Comparison of ENCODE assay signal across 8 mouse cellular contexts in the genomic region with DNA sequence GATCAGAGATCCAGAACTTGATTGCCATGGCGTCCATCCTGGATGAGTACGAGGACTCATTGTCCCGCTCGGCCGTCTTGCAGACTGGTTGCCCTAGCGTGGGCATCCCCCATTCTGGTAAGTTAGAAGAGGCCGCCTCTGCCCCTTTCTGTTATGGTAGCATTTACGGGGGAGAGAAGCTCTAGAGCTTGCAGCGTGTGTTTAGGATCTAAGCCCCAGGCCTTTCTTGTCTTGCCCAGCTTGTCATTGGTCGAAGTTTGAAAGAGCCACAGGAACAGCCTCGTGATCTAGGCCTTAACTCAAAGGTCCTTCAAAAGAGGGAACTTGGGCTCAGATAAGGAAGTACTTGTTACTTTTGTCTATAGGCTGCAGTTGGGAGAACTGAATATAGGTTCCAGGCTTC. TPM values are rescaled to one million over a fixed set of nuclear protein-coding genes. Genes with fewer than 3 reads are reported as not detected.
DNase-seq lines count a peak whose midpoint lies in the region; ATAC-seq and TF ChIP-seq lines count a peak whose summit lies in the region.

No protein-coding gene starts in this region.

- TF ChIP-seq POLR2A in bone marrow macrophage, adult 2 months (IDR thresholded peaks at IDR 0.05; ENCODE audit: borderline replicate concordance, low read depth, low read length) = no peak

- H3K4me2 ChIP-seq in kidney, embryonic 14.5 days (replicated peaks; ENCODE audit: low read depth, low read length) = peak overlapping the region; percentile 83
- peak overlapping the region; percentile 92 for H3K4me2 ChIP-seq in heart, embryonic 14.5 days (ENCODE audit: low read length)
- peak overlapping the region; percentile 91 for H3K4me2 ChIP-seq in liver, postnatal 0 days (ENCODE audit: low read depth, low read length)

- H3K36me3 ChIP-seq in kidney, embryonic 14.5 days (ENCODE audit: control insufficient read depth, insufficient read depth, low read length) = peaks cover 38% of the 10 kb centered on the region
- peaks cover 41% of the 10 kb centered on the region for H3K36me3 ChIP-seq in heart, embryonic 14.5 days (ENCODE audit: control insufficient read depth, insufficient read depth, low read length)
- H3K36me3 ChIP-seq in liver, postnatal 0 days (replicated peaks; ENCODE audit: insufficient read depth, low read length) = peaks cover 32% of the 10 kb centered on the region

- peak overlapping the region; percentile 88 for H3K4me3 ChIP-seq in kidney, embryonic 14.5 days (ENCODE audit: low read length)
- peak overlapping the region; percentile 79 for H3K4me3 ChIP-seq in bone marrow macrophage, adult 2 months (ENCODE audit: insufficient read depth, low read length)
- H3K4me3 ChIP-seq in heart, embryonic 14.5 days (ENCODE audit: control insufficient read depth in 1 of 2, insufficient read depth in 1 of 2, low read depth in 1 of 2, low read length in 2 of 2) = peak overlapping the region; percentile 56 to 67
- peak overlapping the region; percentile 74 for H3K4me3 ChIP-seq in liver, postnatal 0 days (ENCODE audit: low read depth, low read length)

- TF ChIP-seq EP300 in liver, postnatal 0 days (IDR thresholded peaks at IDR 0.05; ENCODE audit: low read depth) = no peak

- ATAC-seq in kidney, embryonic 14.5 days (ENCODE audit: low FRiP score, low TSS enrichment) = 0 out of 2 replicates have a peak, but pooled peaks have one; percentile 14
- 0 out of 2 replicates have a peak, but pooled peaks have one; percentile 6 for ATAC-seq in heart, embryonic 14.5 days (ENCODE audit: insufficient number of reproducible peaks, insufficient read depth, low FRiP score, low read depth)
- peak; percentile 8 for ATAC-seq in liver, postnatal 0 days

- peak overlapping the region; percentile 79 for H3K9ac ChIP-seq in kidney, embryonic 14.5 days (ENCODE audit: low read depth, low read length)
- H3K9ac ChIP-seq in heart, embryonic 14.5 days (ENCODE audit: low read length) = peak overlapping the region; percentile 86
- peak overlapping the region; percentile 82 for H3K9ac ChIP-seq in liver, postnatal 0 days (replicated peaks)

- H3K9me3 ChIP-seq in kidney, embryonic 14.5 days (ENCODE audit: control insufficient read depth, low read length) = no peaks in the 10 kb centered on the region
- H3K9me3 ChIP-seq in heart, embryonic 14.5 days (ENCODE audit: control insufficient read depth, low read length) = no peaks in the 10 kb centered on the region
- H3K9me3 ChIP-seq in liver, postnatal 0 days (ENCODE audit: low read length) = no peaks in the 10 kb centered on the region

- peaks cover 6% of the 10 kb centered on the region; the same call in 1 of the 2 replicates for H3K4me1 ChIP-seq in kidney, embryonic 14.5 days (ENCODE audit: control insufficient read depth, insufficient read depth, low read length)
- peaks cover 20% of the 10 kb centered on the region for H3K4me1 ChIP-seq in bone marrow macrophage, adult 2 months (ENCODE audit: control insufficient read depth, insufficient read depth, low read length)
- H3K4me1 ChIP-seq in heart, embryonic 14.5 days (ENCODE audit: control insufficient read depth in 2 of 2, insufficient read depth in 2 of 2, low read length in 2 of 2) = peaks cover 0 to 11% of the 10 kb centered on the region in 2 experiments; a peak in 2 of 4 replicates
- H3K4me1 ChIP-seq in liver, postnatal 0 days (ENCODE audit: insufficient read depth) = peaks cover 13% of the 10 kb centered on the region

- no peak for TF ChIP-seq CTCF in bone marrow macrophage, adult 2 months (IDR thresholded peaks at IDR 0.05; ENCODE audit: low read depth, low read length)
- TF ChIP-seq CTCF in liver, postnatal 0 days (IDR thresholded peaks at IDR 0.05; ENCODE audit: low read depth) = no peak

- H3K27me3 ChIP-seq in kidney, embryonic 14.5 days (ENCODE audit: control insufficient read depth, insufficient read depth, low read length) = no peaks in the 10 kb centered on the region
- no peaks in the 10 kb centered on the region for H3K27me3 ChIP-seq in heart, embryonic 14.5 days (ENCODE audit: control insufficient read depth, insufficient read depth, low read length)
- H3K27me3 ChIP-seq in liver, postnatal 0 days (ENCODE audit: insufficient read depth, low read length) = no peaks in the 10 kb centered on the region

- DNase-seq in kidney, postnatal 14 days = no peak
- DNase-seq in liver, postnatal 0 days = peak; percentile 44
- peak; percentile 23 for DNase-seq in spleen, adult 12 weeks (ENCODE audit: low spot score)
- DNase-seq in right cerebral cortex, postnatal 36 days (ENCODE audit: low spot score in 2 of 2) = no peak
- DNase-seq in frontal cortex, postnatal 36 days (ENCODE audit: low spot score in 2 of 2) = no peak

- H3K27ac ChIP-seq in kidney, embryonic 14.5 days (ENCODE audit: low read depth, low read length) = no peak overlapping the region; the same call in 1 of the 2 replicates
- peak overlapping the region; percentile 98 for H3K27ac ChIP-seq in bone marrow macrophage, adult 2 months (ENCODE audit: insufficient read depth, low read depth, low read length)
- peak overlapping the region in 1 of 2 experiments; percentile 50; a peak in 1 of 4 replicates for H3K27ac ChIP-seq in heart, embryonic 14.5 days (replicated peaks in 1 of 2; ENCODE audit: control insufficient read depth in 1 of 2, insufficient read depth in 1 of 2, low read depth in 2 of 2, low read length in 2 of 2)
- H3K27ac ChIP-seq in liver, postnatal 0 days (ENCODE audit: low read depth) = peak overlapping the region; percentile 81

- WGBS in kidney, embryonic 14.5 days = under 1% methylated on average over 11 of the region's 11 CpGs
- WGBS in heart, embryonic 14.5 days = 1% methylated on average over 11 of the region's 11 CpGs
- WGBS in liver, postnatal 0 days (ENCODE audit: insufficient replicate concordance) = under 1% methylated on average over 11 of the region's 11 CpGs

RNA-seq across cellular contexts. Expression of a gene that starts 0.5 kb away (rescaled TPM):
- 7.1 and 13.3 TPM in 2 replicates for polyA plus RNA-seq in kidney, embryonic 14.5 days (2014; fragmentation: Nextera tagmentation; extraction: Ambion mirVana)
- polyA plus RNA-seq in bone marrow macrophage, adult 2 months (2012; ENCODE audit: insufficient read depth, insufficient read length, missing spikeins) = 33.6 and 34.1 TPM in 2 replicates
- 7.8 and 8.7 TPM in 2 replicates for polyA plus RNA-seq in heart, embryonic 14.5 days (2014; fragmentation: Nextera tagmentation; extraction: Ambion mirVana)
- 4.7 TPM in 2 replicates for polyA plus RNA-seq in liver, postnatal 0 days (2015; fragmentation: Nextera tagmentation; extraction: Ambion mirVana)

RNA-seq across cellular contexts. Expression of a gene that starts 17.9 kb away (rescaled TPM):
- 0.23 and 0.61 TPM in 2 replicates for polyA plus RNA-seq in kidney, embryonic 14.5 days (2014; fragmentation: Nextera tagmentation; extraction: Ambion mirVana)
- polyA plus RNA-seq in bone marrow macrophage, adult 2 months (2012; ENCODE audit: insufficient read depth, insufficient read length, missing spikeins) = 2.2 and 2.7 TPM in 2 replicates
- polyA plus RNA-seq in heart, embryonic 14.5 days (2014; fragmentation: Nextera tagmentation; extraction: Ambion mirVana) = 0.19 TPM in 1 of 2 replicates, not detected in the other
- polyA plus RNA-seq in liver, postnatal 0 days (2015; fragmentation: Nextera tagmentation; extraction: Ambion mirVana) = not detected in 2 replicates

RNA-seq across cellular contexts. Expression of a gene that starts 36.6 kb away (rescaled TPM):
- polyA plus RNA-seq in kidney, embryonic 14.5 days (2014; fragmentation: Nextera tagmentation; extraction: Ambion mirVana) = 4.9 and 8.3 TPM in 2 replicates
- not detected in 2 replicates for polyA plus RNA-seq in bone marrow macrophage, adult 2 months (2012; ENCODE audit: insufficient read depth, insufficient read length, missing spikeins)
- polyA plus RNA-seq in heart, embryonic 14.5 days (2014; fragmentation: Nextera tagmentation; extraction: Ambion mirVana) = 6.9 and 8.8 TPM in 2 replicates
- polyA plus RNA-seq in liver, postnatal 0 days (2015; fragmentation: Nextera tagmentation; extraction: Ambion mirVana) = 1.8 and 1.9 TPM in 2 replicates

RNA-seq across cellular contexts. Expression of a gene that starts 51.9 kb away (rescaled TPM):
- polyA plus RNA-seq in kidney, embryonic 14.5 days (2014; fragmentation: Nextera tagmentation; extraction: Ambion mirVana) = 23.6 and 38.1 TPM in 2 replicates
- 3.7 and 4.3 TPM in 2 replicates for polyA plus RNA-seq in bone marrow macrophage, adult 2 months (2012; ENCODE audit: insufficient read depth, insufficient read length, missing spikeins)
- polyA plus RNA-seq in heart, embryonic 14.5 days (2014; fragmentation: Nextera tagmentation; extraction: Ambion mirVana) = 0.20 and 0.38 TPM in 2 replicates
- polyA plus RNA-seq in liver, postnatal 0 days (2015; fragmentation: Nextera tagmentation; extraction: Ambion mirVana) = 0.44 and 0.60 TPM in 2 replicates

RNA-seq across cellular contexts. Expression of a gene that starts 59.3 kb away (rescaled TPM):
- 0.28 and 0.94 TPM in 2 replicates for polyA plus RNA-seq in kidney, embryonic 14.5 days (2014; fragmentation: Nextera tagmentation; extraction: Ambion mirVana)
- polyA plus RNA-seq in bone marrow macrophage, adult 2 months (2012; ENCODE audit: insufficient read depth, insufficient read length, missing spikeins) = not detected in 2 replicates
- not detected in 2 replicates for polyA plus RNA-seq in heart, embryonic 14.5 days (2014; fragmentation: Nextera tagmentation; extraction: Ambion mirVana)
- not detected in 2 replicates for polyA plus RNA-seq in liver, postnatal 0 days (2015; fragmentation: Nextera tagmentation; extraction: Ambion mirVana)

Comparison
In these comparisons a context has a peak if more than half of its experiments do, and no peak if none do; other contexts are left out.
1. DNase-seq: peak in liver, postnatal 0 days (single experiment) and spleen, adult 12 weeks (single experiment); none in kidney, postnatal 14 days (single experiment), right cerebral cortex, postnatal 36 days (0 of 2) and frontal cortex, postnatal 36 days (0 of 2).
2. Peak in every context shown above with its lines, with median percentiles within 50 percentile points of each other: ATAC-seq, H3K4me2 ChIP-seq, H3K4me3 ChIP-seq and H3K9ac ChIP-seq.